In genomic region chr12:51708941-51709686, GRCm38 (mm10) we compare ENCODE assay signal across 9 mouse cellular contexts. TPM values are rescaled to one million over a fixed set of nuclear protein-coding genes. Genes with fewer than 3 reads are reported as not detected.
DNase-seq lines count a peak whose midpoint lies in the region; TF ChIP-seq lines count a peak whose summit lies in the region.
"Had no signal": no experiment of that assay in that cellular context is flagged by ENCODE, and none has a peak within 500 bp of the region (broad histone marks: within the 10 kb centered on the region; RNA-seq: fewer than 3 reads in every experiment).

No protein-coding gene starts in this region.

- H3K36me3 ChIP-seq in thymus, adult 2 months (ENCODE audit: control insufficient read depth, insufficient read depth, low read length) = no peaks in the 10 kb centered on the region
- H3K36me3 ChIP-seq: liver, embryonic 13.5 days had no signal

- DNase-seq in lung, adult 18-20 months = peak; percentile 45 to 60
- no peak for DNase-seq in lung, postnatal 25 days (ENCODE audit: low spot score)
- DNase-seq in heart, adult 18-20 months = peak; percentile 49 to 69
- peak; percentile 87 for DNase-seq in layer of hippocampus, adult 9-11 months
- no peak for DNase-seq in gastrocnemius, postnatal 14 days
- no peak for DNase-seq in urinary bladder, postnatal 14 days (ENCODE audit: low spot score)
- DNase-seq in thymus, adult 2 months = no peak
- DNase-seq: liver, embryonic 13.5 days had no signal

- TF ChIP-seq POLR2A in olfactory bulb, adult 2 months (IDR thresholded peaks at IDR 0.05; ENCODE audit: insufficient read depth, low read depth, low read length) = no peak
- TF ChIP-seq POLR2A in thymus, adult 2 months (IDR thresholded peaks at IDR 0.05; ENCODE audit: control insufficient read depth, extremely low read depth, insufficient read depth, low read length, poor library complexity) = no peak

- intact Hi-C loops in gastrocnemius, postnatal 14 days (cut with DNase I; ENCODE audit: low total_unique reads) = no loop called here

- no peak overlapping the region for H3K4me3 ChIP-seq in olfactory bulb, adult 2 months (ENCODE audit: insufficient read depth, low read depth, low read length)
- no peak overlapping the region for H3K4me3 ChIP-seq in thymus, adult 2 months (ENCODE audit: control insufficient read depth, insufficient read depth, low read length)
- H3K4me3 ChIP-seq: liver, embryonic 13.5 days had no signal

- peak overlapping the region; percentile 25; the same call in 1 of the 2 replicates for H3K27ac ChIP-seq in olfactory bulb, adult 2 months (ENCODE audit: insufficient read depth, low read depth, low read length)
- H3K27ac ChIP-seq in thymus, adult 2 months (ENCODE audit: control insufficient read depth, insufficient read depth, low read length) = no peak overlapping the region
- H3K27ac ChIP-seq: liver, embryonic 13.5 days had no signal

- peaks cover 19% of the 10 kb centered on the region for H3K4me1 ChIP-seq in olfactory bulb, adult 2 months (ENCODE audit: control insufficient read depth, insufficient read depth, low read length)
- peaks cover 5% of the 10 kb centered on the region for H3K4me1 ChIP-seq in thymus, adult 2 months (replicated peaks; ENCODE audit: control insufficient read depth, insufficient read depth, low read length)

- no peak for TF ChIP-seq CTCF in olfactory bulb, adult 2 months (IDR thresholded peaks at IDR 0.05; ENCODE audit: insufficient read depth, low read depth, low read length)
- TF ChIP-seq CTCF in thymus, adult 2 months (IDR thresholded peaks at IDR 0.05; ENCODE audit: borderline replicate concordance, control insufficient read depth, extremely low read depth, insufficient read depth, low read length, poor library complexity) = no peak

- 46% methylated on average over 14 of the region's 14 CpGs for WGBS in olfactory bulb, adult 2 months
- 84% methylated on average over 14 of the region's 14 CpGs for WGBS in thymus, adult 2 months

- no peaks in the 10 kb centered on the region for H3K27me3 ChIP-seq in thymus, adult 2 months (ENCODE audit: control insufficient read depth, insufficient read depth, low read length)
- H3K27me3 ChIP-seq: liver, embryonic 13.5 days had no signal

RNA-seq across cellular contexts. Expression of gene Strn3, which starts 17.4 kb away (rescaled TPM):
- 100 to 1,000 TPM; 102 to 109 TPM for total RNA-seq in heart, adult 18-20 months (2021)
- not detected in 2 replicates for polyA plus RNA-seq in olfactory bulb, adult 2 months (2012; ENCODE audit: insufficient read depth, insufficient read length, low replicate concordance, missing spikeins)
- 100 to 1,000 TPM; 109 to 115 TPM for total RNA-seq in gastrocnemius, postnatal 14 days (2021)
- 18.4 and 22.2 TPM in 2 replicates for polyA plus RNA-seq in thymus, adult 2 months (2012; rRNA removed)

RNA-seq across cellular contexts. Expression of gene Ap4s1, which starts 18.3 kb away (rescaled TPM):
- total RNA-seq in heart, adult 18-20 months (2021) = 10 to 100 TPM; 59.1 to 60.9 TPM
- not detected in 2 replicates for polyA plus RNA-seq in olfactory bulb, adult 2 months (2012; ENCODE audit: insufficient read depth, insufficient read length, low replicate concordance, missing spikeins)
- total RNA-seq in gastrocnemius, postnatal 14 days (2021) = 10 to 100 TPM; 40.5 to 41.4 TPM
- 10.3 and 13.2 TPM in 2 replicates for polyA plus RNA-seq in thymus, adult 2 months (2012; rRNA removed)

Comparison
In these comparisons a context has a peak if more than half of its experiments do, and no peak if none do; other contexts are left out.
1. DNase-seq: peak in lung, adult 18-20 months (2 of 2), heart, adult 18-20 months (2 of 2) and layer of hippocampus, adult 9-11 months (single experiment); none in lung, postnatal 25 days (single experiment), gastrocnemius, postnatal 14 days (single experiment), urinary bladder, postnatal 14 days (single experiment) and thymus, adult 2 months (single experiment).